Mouse (Mus musculus): Measurements from ENCODE around the gene Fggy. TPM values are rescaled to one million over a fixed set of nuclear protein-coding genes. Genes with fewer than 3 reads are reported as not detected.

The Fggy gene
- polyA plus RNA-seq, 1 experiment: 0.08 TPM

DNA sequence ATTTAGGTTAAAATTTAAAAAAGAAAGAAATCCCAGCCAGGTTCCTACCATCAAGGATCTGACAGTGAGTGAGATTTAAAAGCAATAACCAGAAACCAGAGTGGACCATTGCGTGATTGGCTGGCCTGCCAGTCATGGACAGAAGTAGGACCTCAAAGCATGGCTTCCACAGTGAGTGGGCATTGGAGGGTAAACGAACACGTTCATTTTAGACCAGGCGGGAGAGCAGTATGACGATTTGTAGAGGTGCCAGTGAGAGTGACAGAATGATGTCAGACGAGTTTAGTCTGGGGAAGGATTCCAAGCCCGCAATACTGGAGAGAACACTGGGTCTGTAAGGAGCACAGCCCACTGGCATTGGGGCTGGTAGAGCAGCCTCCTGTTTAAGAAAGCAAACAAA lies 305.0 kb downstream of the Fggy start:
- no peak for TF ChIP-seq GATA1 (IDR thresholded peaks at IDR 0.05; ENCODE audit: low read length)

DNA sequence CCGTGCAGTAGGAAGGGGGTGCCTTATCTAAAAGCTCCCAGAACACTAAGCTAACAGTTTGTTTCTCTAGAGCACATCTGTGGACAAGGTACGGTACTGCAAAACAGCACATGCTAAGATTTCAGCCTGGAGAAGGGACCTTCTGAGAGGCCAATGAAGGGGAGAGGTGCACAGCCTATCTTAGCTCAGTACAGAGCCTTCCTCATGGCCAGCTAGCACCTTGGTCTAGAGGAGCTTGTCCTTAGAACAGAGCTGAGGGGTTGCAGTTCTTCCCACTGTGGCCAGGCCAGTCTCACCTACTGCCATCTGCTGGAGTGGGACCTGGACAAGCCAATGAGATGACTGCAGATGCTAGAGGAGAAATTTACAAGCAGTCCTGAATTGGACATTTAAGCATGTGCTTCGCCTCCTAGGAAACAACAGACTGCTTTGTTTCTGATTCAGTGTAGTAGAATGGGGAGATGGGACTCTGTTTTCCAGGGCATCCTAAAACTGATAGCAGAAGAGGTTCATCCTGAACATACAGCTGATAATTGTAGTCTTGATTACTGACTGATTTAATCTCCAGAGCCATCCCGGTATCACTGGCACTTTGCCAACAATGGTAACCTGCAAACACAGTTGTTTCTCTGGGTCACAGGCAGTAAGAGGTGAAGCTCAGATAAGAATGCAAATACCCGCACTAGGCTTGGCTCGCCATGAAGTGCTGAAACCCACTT lies 305.6 kb downstream of the Fggy start:
- no peak for TF ChIP-seq GATA1 (IDR thresholded peaks at IDR 0.05; ENCODE audit: low read length)

DNA sequence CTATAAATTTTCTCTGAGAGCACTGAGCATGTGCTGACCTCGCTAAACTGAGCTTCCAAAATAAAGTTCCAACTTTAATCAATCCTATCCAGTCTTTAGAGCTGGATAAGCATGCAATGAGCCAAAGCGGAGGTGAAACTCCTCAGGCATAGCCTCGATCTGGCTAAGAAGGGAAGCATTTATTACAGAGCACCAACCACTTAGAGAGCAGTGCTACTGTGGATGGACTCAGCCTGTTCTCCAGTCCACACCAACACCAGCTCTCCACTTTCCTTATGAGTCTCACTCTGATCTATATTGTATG lies 306.1 kb downstream of the Fggy start:
- no peak for TF ChIP-seq GATA1 (IDR thresholded peaks at IDR 0.05; ENCODE audit: low read length)

DNA sequence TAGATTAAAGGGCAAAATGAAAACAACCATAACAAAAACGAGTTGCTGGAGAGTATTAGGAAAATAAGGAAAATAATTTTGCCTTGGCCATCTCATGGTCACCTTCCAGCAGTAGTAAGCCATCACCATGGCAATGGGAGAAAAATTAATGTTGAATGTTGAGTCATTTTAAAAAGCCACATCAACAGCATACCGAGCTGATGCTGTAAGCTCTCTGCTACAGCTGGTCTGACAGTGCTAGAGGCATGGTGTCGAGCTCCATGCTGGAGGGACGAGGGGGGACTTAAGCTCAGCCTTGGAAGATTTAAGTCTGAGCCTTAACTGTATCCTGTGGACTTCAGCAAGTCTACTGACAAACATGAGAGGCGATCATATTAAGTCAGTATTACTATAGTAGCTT lies 307.9 kb downstream of the Fggy start:
- no peak for TF ChIP-seq GATA1 (IDR thresholded peaks at IDR 0.05; ENCODE audit: low read length)

DNA sequence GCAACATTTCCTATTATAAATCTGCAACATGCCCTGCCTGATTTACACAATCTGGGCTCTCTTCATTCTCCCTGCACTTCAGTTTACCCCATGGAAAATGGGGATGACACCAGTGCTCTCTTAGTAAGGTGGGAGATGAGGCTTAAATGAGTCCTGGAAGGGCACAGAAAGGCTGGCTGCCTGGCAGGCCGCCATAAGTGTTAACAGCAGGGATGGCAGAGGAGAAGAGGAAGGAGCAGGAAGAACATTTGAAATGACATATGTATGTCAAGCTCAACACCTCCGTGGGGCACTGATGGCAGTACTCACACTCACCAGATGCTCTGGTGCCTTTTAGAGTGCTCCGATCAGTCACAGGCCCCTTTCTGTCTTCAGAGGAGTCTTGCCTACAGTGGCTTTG lies 308.6 kb downstream of the Fggy start:
- no peak for TF ChIP-seq GATA1 (IDR thresholded peaks at IDR 0.05; ENCODE audit: low read length)

DNA sequence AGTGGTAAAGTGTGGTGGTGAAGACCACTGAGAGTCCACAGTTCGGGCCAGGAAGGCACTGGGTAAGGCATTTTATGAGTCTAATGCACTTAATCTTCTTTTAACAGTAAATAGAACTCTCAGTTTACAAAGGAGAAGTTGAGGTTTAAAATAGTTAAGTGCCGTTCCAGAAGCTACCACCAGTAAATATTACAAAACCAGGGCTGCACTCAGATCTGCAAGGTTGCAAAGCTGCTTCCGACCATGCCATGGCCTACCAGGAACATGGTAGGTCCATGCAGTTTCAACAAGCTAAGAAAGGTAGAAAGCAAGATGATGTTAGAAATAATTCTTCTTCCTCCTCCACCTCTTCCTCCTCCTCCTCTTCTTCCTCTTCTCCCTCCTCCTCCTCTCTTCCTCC lies 309.8 kb downstream of the Fggy start:
- TF ChIP-seq GATA1 (IDR thresholded peaks at IDR 0.05; ENCODE audit: low read length): no peak

DNA sequence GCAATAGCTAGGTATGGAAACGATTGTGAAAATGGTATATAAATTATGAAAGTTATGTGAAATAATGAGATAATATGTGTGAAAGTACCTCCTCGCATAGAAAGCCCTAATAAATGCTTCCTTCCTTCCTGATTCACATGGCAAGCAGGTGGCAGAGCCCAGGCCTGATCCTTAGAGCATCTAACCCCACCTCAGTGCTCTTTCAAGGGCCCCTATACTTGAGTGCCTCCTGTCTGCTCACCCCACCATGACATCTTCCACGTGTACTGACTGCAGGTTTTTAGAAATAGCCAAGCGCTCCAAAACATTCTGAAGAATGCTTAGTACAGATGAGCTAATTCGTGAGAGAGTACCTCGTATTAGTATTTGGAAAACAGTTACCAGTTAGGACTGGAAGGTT lies 311.0 kb downstream of the Fggy start:
- no peak for TF ChIP-seq GATA1 (IDR thresholded peaks at IDR 0.05; ENCODE audit: low read length)

DNA sequence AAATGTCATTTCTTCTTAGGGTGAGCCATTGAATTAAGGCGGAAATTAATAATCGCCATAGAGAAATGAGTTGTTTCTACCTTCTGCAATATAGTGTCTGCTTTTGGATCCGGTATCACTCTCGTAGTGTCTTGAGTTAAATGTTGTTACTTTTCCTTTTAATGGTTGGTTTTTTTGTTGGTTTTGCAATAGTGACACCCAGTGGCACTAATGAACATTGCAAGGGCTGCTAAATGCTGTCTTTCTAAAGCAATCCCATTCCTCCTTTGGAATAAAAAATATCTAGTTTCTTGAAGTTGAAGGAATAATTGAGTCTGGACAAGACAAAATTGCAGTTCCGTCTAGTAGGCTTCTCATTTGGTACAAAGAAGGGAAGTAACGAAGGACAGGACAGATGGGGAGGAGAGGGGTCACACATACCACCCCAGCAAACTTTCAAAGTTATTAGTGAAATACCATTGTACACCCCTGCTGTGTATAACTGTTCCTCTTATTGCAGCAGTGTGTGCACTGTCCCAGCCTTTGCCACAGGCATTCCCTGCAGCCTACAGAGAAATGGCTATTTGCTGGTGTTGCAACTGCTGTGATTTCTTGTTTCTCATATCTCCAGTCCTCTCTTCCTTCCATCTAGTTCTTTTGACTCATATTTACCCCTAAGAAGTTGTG lies 314.0 kb downstream of the Fggy start:
- TF ChIP-seq GATA1 (IDR thresholded peaks at IDR 0.05; ENCODE audit: low read length): no peak

DNA sequence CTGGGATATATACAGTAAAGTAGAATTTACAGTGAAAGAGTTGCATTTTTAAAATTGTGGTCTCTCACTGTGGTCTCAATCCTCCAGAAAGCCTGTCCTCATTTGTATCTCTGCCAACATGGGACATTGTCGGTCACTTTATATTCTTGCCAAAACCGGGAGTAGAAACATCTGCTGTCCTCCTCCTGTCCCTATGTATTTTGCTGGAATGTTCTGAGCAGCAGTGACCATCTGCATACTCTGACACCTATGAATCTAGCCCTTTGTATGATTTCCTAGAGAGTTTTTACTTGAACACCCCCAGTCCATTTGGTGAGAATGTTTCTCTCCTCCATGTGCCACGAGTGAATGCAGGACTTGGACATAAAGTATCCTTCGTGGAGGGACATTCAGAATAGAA lies 318.6 kb downstream of the Fggy start:
- TF ChIP-seq GATA1 (IDR thresholded peaks at IDR 0.05; ENCODE audit: low read length): no peak

DNA sequence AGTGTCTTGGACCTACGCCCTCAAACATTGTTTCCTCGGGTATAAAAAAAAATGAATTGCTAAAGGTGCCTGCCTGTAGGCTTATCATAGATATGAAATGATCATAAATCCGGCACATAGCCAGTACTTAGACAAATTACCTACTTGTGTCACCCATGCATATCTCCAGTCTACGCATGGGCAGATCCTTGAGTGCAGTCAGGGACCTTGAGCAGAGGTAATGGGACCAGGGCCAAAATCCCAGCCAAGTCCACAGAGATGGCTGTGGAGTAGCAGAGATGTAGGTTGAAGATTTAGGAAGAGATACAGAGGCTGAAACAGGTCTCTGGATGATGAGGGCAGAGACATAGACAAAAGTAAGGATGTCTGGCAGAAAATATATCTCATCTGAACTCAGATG lies 320.1 kb downstream of the Fggy start:
- TF ChIP-seq GATA1 (IDR thresholded peaks at IDR 0.05; ENCODE audit: low read length): no peak

DNA sequence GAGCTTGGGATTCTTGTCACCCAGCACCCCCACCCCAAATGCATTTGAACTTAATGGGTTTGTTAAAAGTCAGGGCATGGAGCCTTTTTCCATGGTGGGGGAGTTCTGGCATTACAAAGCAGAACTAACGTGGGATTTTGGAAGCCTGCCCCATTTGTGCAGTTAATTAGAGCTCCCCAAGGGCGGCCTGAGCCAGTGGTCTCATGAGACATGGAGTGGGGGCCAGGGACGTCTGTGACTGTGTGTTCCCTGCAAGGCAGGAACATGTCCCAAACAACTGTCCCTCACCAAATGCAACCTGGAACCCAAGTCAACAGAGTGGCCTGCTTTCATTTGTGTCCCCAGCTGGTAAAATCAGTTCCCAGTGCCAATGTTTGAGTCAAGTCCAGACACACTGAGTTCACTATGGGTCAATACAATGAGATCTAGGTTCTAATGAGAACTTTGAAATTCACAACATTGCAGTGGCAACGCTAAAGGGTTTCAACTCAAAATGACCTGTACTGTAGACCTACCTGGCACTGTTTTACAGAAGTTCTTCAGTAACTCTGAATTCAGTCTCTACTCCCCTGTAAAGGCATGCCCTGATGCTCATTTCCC lies 324.5 kb downstream of the Fggy start:
- TF ChIP-seq GATA1 (IDR thresholded peaks at IDR 0.05; ENCODE audit: low read length): no peak

DNA sequence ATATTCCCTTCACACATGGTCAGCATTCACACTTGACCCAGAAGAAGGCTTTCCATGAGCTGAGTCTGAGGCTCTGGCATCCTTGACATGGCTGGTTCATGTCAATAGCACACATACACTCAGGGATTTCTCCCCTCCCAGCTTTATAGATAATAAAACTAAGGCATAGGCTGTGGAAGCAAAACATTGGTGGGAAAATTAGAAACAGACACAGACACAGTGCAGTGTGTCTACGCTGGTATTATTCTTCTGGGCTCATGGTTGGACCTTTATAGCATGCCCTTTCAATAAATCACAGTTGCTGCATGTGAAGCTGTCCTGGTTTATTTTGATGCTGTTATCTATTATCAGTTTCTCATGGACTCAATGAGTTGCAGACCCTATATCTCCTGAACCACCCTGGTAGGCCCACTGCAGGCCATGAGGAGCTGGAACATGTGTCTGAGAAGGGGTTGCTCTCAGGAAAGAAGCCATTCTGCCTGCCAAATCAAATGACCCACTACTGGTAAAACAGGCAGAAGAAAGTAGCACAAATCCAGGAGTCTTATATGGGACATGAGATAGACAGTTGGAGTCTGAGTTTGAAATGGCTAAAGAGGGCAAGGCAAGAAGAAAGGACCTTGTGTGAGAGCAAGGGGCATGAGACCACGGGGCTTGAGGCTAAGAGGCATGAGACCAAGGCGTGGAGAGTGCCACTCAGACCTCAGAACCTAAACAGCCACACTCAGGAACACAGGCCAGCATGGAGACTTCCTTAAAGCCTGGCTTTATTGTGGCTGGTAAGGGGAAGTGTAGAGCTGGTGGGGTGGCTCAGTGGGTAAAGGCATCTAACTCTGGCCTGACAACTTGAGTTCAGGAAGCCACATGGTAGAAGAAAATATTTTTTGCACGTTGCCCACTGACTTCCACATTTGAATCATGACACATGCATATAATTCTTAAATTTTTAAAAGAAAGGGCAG lies 327.2 kb downstream of the Fggy start:
- no peak for TF ChIP-seq GATA1 (IDR thresholded peaks at IDR 0.05; ENCODE audit: low read length)

DNA sequence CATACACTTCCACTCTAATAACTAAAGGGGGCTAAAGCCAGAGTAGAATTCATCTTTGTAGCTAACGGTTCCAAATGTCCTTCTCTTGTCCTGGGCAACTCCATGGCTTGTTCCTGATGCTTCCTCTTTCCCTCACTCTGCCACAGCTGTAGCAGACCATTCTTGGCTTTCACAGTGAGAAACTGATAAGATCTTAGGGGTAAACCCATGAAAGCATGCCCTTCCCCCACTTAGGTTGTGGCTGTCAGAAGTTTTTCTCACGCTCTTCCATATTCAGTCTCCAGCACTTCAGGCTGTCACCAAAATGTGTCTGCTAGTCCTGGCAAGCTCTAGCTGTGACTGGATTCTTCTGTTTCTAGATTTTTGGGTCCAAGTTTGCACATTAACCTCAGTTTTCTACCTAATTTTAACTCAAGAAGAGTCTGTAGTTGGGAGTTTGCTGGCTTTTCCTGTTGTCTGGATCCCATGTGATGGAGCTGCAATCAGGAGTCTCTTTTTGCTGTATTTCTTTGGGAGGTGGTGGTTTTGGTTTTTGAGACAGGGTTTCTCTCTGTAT lies 338.0 kb downstream of the Fggy start:
- TF ChIP-seq GATA1 (IDR thresholded peaks at IDR 0.05; ENCODE audit: low read length): no peak

DNA sequence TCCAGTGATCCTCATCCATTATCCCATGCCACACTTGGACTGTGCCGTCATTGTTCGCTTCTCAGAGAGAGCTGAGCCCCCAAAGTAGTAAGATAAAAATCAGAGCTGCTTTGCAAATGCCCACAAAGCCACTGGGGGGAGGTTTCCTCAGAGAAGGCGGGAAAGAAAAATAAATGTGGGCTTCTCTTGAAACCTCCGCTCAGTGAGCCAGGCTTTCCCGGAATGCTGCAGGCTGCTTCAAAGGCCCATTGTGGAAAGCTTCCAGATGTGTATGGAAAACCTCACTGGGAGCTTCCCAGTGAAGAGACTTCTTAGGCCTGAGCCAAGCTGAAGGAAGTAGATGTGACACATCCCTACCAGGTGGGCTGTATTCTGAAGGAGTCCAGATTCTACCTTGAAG lies 339.3 kb downstream of the Fggy start:
- TF ChIP-seq GATA1 (IDR thresholded peaks at IDR 0.05; ENCODE audit: low read length): no peak

DNA sequence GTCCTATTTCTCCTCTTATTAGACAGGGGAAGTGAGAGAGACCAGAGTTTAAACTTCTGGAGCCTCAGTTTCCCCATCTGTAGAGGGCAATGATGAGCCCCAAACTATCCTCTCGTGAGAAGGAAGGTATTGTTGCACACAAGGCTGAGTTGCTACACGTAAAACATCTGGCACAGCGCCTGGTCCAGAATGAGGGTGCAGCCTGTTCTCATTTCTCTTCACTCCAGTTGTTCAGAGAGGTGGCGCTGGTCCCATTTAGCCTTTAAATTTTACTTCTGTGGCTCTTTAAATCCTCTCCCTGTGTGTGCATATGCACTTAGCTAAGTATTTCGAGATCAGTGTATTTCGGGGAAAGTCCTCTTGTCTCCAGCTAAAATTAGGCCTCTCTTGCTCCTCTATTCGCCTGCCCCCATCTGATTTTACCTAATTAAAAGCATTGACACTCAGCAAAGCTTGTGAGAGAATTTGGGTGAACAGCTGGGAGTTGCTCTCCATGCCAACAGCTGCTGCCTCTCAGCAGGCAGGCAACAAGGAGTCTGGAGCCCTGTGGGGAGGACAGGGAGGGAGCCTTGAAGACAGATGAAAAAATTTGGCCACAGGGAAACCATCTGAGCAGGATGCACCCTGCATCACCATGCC lies 340.0 kb downstream of the Fggy start:
- no peak for TF ChIP-seq GATA1 (IDR thresholded peaks at IDR 0.05; ENCODE audit: low read length)
